Mouse (Mus musculus) liver, embryonic 15.5 days (tissue): ENCODE measurements around the gene Lhfp. TPM values are rescaled to one million over a fixed set of nuclear protein-coding genes. Genes with fewer than 3 reads are reported as not detected.

ENCODE experiments used
- ATAC-seq: fragments of 200-750 bp; cut with Nextera tagmentation; 2 replicates; pipeline ENCODE4 v1.8.0; 2017; ENCODE audit warnings: moderate number of reproducible peaks, mild to moderate bottlenecking, moderate library complexity; ENCODE audit not compliant: insufficient read depth
- H3K27ac ChIP-seq: fragments of 300-500 bp; sonication (generic); replicated peaks from 2 replicates; pipeline ENCODE4 v1.5.1; 2015; ENCODE audit warnings: mild to moderate bottlenecking, inconsistent platforms
- H3K27me3 ChIP-seq: fragments of 300-500 bp; sonication (generic); 2 replicates; pipeline ENCODE4 v1.6.1; 2015; ENCODE audit warnings: mild to moderate bottlenecking, inconsistent platforms
- H3K36me3 ChIP-seq: fragments of 300-500 bp; sonication (generic); replicated peaks from 2 replicates; pipeline ENCODE4 v1.6.1; 2015; ENCODE audit warnings: moderate library complexity, mild to moderate bottlenecking, inconsistent platforms
- H3K4me1 ChIP-seq: fragments of 300-500 bp; sonication (generic); replicated peaks from 2 replicates; pipeline ENCODE4 v1.6.1; 2015; ENCODE audit warnings: inconsistent platforms
- H3K4me2 ChIP-seq: fragments of 300-500 bp; sonication (generic); 2 replicates; pipeline ENCODE4 v1.6.1; 2015; ENCODE audit warnings: moderate library complexity, mild to moderate bottlenecking, inconsistent platforms
- H3K4me3 ChIP-seq: fragments of 300-500 bp; sonication (generic); replicated peaks from 2 replicates; pipeline ENCODE4 v1.5.1; 2015; ENCODE audit warnings: mild to moderate bottlenecking, inconsistent platforms
- H3K9ac ChIP-seq: fragments of 300-500 bp; sonication (generic); 2 replicates; pipeline ENCODE4 v1.6.1; 2015; ENCODE audit warnings: moderate library complexity, mild to moderate bottlenecking, inconsistent platforms
- H3K9me3 ChIP-seq: fragments of 300-500 bp; sonication (generic); replicated peaks from 2 replicates; pipeline ENCODE4 v1.6.1; 2016; ENCODE audit warnings: inconsistent platforms
- WGBS: fragments of 180-500 bp; shearing (Covaris S2); methylation state at CpG from one replicate; pipeline ENCODE4 v1.1.7; 2015; ENCODE audit warnings: mixed read lengths; ENCODE audit not compliant: insufficient replicate concordance; 5-methylcytosine and 5-hydroxymethylcytosine counted together
- polyA plus RNA-seq: library from polyadenylated mRNA; unstranded; fragments of >200 nt; fragmentation: Nextera tagmentation; extraction: Ambion mirVana; gene quantifications from 2 replicates; pipeline ENCODE4 v1.2.1, GENCODE M21; 2015

Gene Lhfp
- polyA plus RNA-seq, 1 experiment from 2014 or later, result 4.3 TPM

GRCm38 (mm10) chr3:53066095-53066372, 24.7 kb downstream of the Lhfp start:
- Histone ChIP-seq H3K27me3 (no peaks in the 10 kb centered on the region), H3K4me3 (no peak overlapping the region), H3K4me2 (no peak overlapping the region), H3K9ac (no peak overlapping the region), H3K4me1 (no peaks in the 10 kb centered on the region), H3K9me3 (no peaks in the 10 kb centered on the region), H3K36me3 (no peaks in the 10 kb centered on the region), H3K27ac (no peak overlapping the region)
- WGBS, result 54% methylated on average over 4 of the region's 4 CpGs
- no peak for ATAC-seq

DNA sequence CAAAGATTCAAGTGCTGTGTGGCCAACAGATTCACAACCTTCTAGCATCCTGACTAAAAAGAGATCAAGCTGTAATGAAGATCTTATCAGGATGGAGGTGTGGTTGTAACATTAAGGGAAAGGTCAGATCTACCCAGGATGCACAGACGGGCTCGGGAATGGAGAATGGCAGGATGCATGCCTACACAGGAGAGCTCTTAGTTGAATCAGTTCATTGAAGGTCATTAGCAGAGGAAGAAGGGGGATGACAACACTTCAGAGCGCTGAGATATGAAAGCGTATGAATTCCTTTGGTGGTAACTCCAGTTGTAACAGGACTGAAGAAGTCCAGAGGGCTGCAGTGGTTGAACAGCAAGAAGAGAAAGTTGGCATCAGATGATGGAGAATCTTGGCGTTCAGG, 27.1 kb downstream of the Lhfp start:
- no peak overlapping the region for H3K27ac ChIP-seq
- H3K4me3 ChIP-seq, result no peak overlapping the region
- H3K4me2 ChIP-seq, result no peak overlapping the region
- 67% methylated on average over 5 of the region's 5 CpGs for WGBS
- no peak overlapping the region for H3K9ac ChIP-seq
- H3K36me3 ChIP-seq, result no peaks in the 10 kb centered on the region
- H3K9me3 ChIP-seq, result no peaks in the 10 kb centered on the region
- no peaks in the 10 kb centered on the region for H3K4me1 ChIP-seq
- no peak for ATAC-seq
- no peaks in the 10 kb centered on the region for H3K27me3 ChIP-seq

DNA sequence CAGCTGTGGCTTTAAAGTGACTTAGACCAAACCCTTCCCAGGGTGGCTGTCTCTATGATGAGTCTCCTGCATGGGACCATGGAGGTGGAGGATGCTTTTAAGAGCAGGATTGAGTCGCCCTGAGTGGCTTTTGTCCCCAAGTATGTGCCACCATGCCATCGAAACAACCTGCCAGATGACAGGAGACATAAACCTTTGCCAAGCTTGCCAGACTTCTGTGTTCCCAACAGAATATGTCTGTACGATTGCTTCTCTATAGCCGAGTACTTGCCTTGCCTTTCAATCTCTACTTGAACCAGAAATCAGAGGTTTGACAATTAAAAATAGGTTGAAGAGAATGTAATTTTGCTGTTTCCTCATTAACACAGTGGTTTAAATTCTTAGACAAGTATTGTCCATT, 32.9 kb downstream of the Lhfp start:
- Histone ChIP-seq H3K4me3 (no peak overlapping the region), H3K4me2 (no peak overlapping the region), H3K9me3 (no peaks in the 10 kb centered on the region), H3K27me3 (no peaks in the 10 kb centered on the region), H3K27ac (no peak overlapping the region), H3K9ac (no peak overlapping the region), H3K36me3 (no peaks in the 10 kb centered on the region), H3K4me1 (no peaks in the 10 kb centered on the region)
- no peak for ATAC-seq
- 61% methylated on average over 4 of the region's 4 CpGs for WGBS

- Histone ChIP-seq H3K27me3 (no peaks in the 10 kb centered on the region), H3K4me1 (no peaks in the 10 kb centered on the region), H3K9me3 (no peaks in the 10 kb centered on the region), H3K4me2 (no peak overlapping the region), H3K4me3 (no peak overlapping the region), H3K27ac (no peak overlapping the region), H3K9ac (no peak overlapping the region), H3K36me3 (no peaks in the 10 kb centered on the region)
- ATAC-seq, result no peak
- WGBS, result 75% methylated on average over 3 of the region's 3 CpGs
These were observed 33.4 kb downstream of the Lhfp start for GRCm38 (mm10) chr3:53074761-53075160.

DNA sequence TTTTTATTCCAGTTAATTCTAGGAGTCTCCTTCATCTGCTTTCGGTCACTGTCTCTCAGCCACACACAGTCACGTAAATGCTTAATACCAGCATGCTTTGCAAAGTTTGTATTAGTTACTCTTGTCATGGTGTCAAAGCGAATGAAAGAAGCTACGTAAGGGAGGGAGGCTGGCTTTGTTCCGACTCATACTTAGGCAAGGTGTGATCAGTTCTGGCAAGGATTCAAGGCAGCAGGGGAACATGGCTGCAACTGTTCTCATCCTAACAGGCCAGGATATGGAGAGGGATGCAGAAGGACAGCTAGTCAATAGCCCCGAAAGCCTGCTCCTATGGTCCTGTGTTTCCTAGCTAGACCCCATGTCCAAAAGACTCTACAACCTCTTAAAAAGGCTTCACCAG, 39.0 kb downstream of the Lhfp start:
- no peak for ATAC-seq
- Histone ChIP-seq H3K4me3 (no peak overlapping the region), H3K4me1 (no peaks in the 10 kb centered on the region), H3K4me2 (no peak overlapping the region), H3K9ac (no peak overlapping the region), H3K27me3 (no peaks in the 10 kb centered on the region), H3K27ac (no peak overlapping the region), H3K36me3 (no peaks in the 10 kb centered on the region), H3K9me3 (no peaks in the 10 kb centered on the region)
- 77% methylated on average over 6 of the region's 6 CpGs for WGBS

DNA sequence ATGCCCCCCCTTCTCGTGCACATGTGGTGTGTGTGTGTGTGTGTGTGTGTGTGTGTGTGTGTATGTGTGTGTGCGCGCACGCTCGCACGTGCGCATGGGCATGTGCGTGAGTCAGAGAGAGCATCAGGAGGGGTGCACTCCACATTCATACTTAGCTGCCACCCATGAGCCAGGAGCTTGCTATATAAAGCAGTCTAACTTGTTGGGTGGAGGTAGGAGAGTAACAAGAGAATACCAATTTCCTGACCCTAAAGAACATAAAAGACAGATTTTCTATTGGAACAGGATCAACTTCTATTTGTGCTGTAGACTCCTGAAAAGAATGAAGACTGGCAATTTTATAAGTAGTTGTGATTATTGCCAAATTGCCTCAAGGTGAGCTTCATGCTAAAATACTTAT, 39.4 kb downstream of the Lhfp start:
- ATAC-seq, result no peak
- Histone ChIP-seq H3K27ac (no peak overlapping the region), H3K4me2 (no peak overlapping the region), H3K4me1 (no peaks in the 10 kb centered on the region), H3K9ac (no peak overlapping the region), H3K9me3 (no peaks in the 10 kb centered on the region), H3K27me3 (no peaks in the 10 kb centered on the region), H3K4me3 (no peak overlapping the region), H3K36me3 (no peaks in the 10 kb centered on the region)
- WGBS, result 79% methylated on average over 8 of the region's 8 CpGs

DNA sequence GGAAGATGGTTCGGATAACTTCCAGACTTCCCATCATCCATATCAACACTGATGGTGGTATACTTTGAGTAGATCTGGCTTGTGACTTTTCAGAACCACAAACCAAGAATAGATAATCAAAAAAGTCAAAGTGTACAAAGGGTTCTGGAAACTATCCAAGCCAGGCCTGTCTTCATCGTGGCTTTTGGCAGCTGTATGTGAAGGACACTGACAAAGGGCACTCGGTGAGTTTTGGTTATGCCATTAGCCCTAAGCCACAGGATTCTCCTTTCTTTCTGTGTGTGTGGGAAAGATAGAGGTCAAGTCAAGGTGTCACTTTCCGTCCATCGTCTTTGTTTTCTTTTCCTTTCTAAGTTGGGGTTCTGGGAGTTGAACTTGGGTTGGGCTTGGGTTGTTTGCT, 42.4 kb downstream of the Lhfp start:
- 56% methylated on average over 5 of the region's 5 CpGs for WGBS

DNA sequence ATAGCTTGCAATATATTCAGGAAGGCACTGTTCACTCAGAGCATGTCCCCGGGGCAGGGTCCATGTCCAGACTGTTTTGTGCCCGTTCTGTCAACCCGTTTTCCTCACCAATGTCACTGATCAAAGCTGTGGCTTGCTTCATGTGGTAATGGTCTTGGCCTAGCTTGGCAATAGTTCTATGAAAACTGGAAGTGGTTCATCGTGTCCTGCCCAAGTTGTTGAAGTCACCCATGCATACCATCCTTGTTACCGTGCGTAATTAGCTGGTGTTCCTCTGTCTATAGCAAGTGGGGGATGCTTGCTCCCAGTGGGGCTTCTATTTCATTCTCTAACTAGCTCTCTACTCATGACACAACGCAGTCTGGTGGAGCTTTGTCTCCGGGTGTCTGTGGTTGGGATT, 43.5 kb downstream of the Lhfp start:
- 70% methylated on average over 8 of the region's 8 CpGs for whole genome bisulfite sequencing
- no peak for ATAC-seq

More for the DNA sequence above, 42.4 kb downstream of the Lhfp start:
- ATAC-seq, result no peak
- no peak overlapping the region for H3K4me3 ChIP-seq
- no peak overlapping the region for H3K27ac ChIP-seq
- H3K9ac ChIP-seq, result no peak overlapping the region
- H3K4me2 ChIP-seq, result no peak overlapping the region
- no peaks in the 10 kb centered on the region for H3K9me3 ChIP-seq
- H3K4me1 ChIP-seq, result no peaks in the 10 kb centered on the region
- no peaks in the 10 kb centered on the region for H3K36me3 ChIP-seq
- H3K27me3 ChIP-seq, result no peaks in the 10 kb centered on the region

GRCm38 (mm10) chr3:53086481-53087155, 45.3 kb downstream of the Lhfp start:
- Histone ChIP-seq H3K9ac (no peak overlapping the region), H3K4me1 (no peaks in the 10 kb centered on the region), H3K9me3 (no peaks in the 10 kb centered on the region), H3K36me3 (no peaks in the 10 kb centered on the region), H3K27me3 (no peaks in the 10 kb centered on the region), H3K4me2 (no peak overlapping the region), H3K4me3 (no peak overlapping the region), H3K27ac (no peak overlapping the region)
- no peak for ATAC-seq
- WGBS, result 56% methylated on average over 7 of the region's 7 CpGs

More for the DNA sequence above, 43.5 kb downstream of the Lhfp start:
- no peaks in the 10 kb centered on the region for H3K36me3 ChIP-seq
- no peak overlapping the region for H3K4me2 ChIP-seq
- no peak overlapping the region for H3K27ac ChIP-seq
- H3K4me3 ChIP-seq, result no peak overlapping the region
- H3K27me3 ChIP-seq, result no peaks in the 10 kb centered on the region
- no peaks in the 10 kb centered on the region for H3K9me3 ChIP-seq
- H3K9ac ChIP-seq, result no peak overlapping the region
- H3K4me1 ChIP-seq, result no peaks in the 10 kb centered on the region

DNA sequence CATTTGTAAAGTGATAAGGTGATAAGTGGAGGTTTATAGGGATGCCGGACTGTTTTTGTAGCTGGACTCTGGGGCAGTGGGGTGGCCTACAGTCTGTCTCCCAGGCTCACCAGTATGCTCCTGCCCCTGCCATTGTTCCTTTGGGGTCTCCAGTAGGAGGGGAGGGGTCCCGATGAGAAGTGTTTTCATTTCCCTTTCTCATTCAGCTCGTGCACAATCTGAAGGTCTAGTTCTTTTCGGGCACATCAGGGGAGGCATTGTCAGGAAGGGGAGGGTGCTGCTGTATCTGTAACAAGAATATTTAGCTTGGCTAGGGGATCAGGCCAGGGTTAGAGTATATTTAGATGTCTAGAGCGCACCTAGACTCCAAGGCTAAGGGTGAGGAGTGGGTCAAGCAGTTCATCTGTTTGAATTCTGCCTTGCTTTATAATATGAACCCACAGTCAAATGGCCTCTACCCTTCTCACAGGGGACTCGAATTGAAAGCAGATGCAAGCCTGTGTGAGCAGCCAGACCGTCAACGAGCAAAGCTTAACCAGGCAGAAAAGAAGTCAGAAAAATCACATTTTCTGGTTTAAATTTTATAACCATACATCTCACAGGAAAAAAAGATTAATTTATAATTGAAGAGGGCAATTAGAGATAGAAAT, 46.0 kb downstream of the Lhfp start:
- no peaks in the 10 kb centered on the region for H3K36me3 ChIP-seq
- no peak for ATAC-seq
- H3K4me2 ChIP-seq, result no peak overlapping the region
- H3K27ac ChIP-seq, result no peak overlapping the region
- no peaks in the 10 kb centered on the region for H3K27me3 ChIP-seq
- WGBS, result 61% methylated on average over 8 of the region's 8 CpGs
- H3K9me3 ChIP-seq, result no peaks in the 10 kb centered on the region
- H3K9ac ChIP-seq, result no peak overlapping the region
- no peaks in the 10 kb centered on the region for H3K4me1 ChIP-seq
- H3K4me3 ChIP-seq, result no peak overlapping the region

DNA sequence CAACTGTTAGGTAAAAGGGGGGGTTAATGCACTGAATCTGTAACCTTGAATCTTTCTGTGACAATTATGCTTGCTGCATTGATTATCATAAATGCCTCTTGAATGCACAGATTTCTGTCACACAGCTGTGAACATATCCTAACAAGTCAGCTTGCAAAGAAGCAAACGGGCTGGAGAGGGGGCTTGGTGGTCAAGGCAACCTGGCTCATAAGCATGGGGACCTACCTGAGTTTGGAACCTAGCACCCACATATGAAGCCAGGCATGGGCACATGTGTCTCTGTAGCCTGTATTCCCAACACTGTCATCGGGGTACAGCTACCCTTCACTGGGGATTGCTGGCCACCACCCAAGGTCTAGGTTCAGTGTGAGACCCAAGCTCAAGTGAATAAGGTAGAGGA, 48.6 kb downstream of the Lhfp start:
- Histone ChIP-seq H3K9ac (no peak overlapping the region), H3K27me3 (no peaks in the 10 kb centered on the region), H3K4me1 (no peaks in the 10 kb centered on the region), H3K9me3 (no peaks in the 10 kb centered on the region), H3K36me3 (no peaks in the 10 kb centered on the region), H3K27ac (no peak overlapping the region), H3K4me2 (no peak overlapping the region), H3K4me3 (no peak overlapping the region)
- ATAC-seq, result no peak
- WGBS, result 67% methylated on average over 2 of the region's 2 CpGs

DNA sequence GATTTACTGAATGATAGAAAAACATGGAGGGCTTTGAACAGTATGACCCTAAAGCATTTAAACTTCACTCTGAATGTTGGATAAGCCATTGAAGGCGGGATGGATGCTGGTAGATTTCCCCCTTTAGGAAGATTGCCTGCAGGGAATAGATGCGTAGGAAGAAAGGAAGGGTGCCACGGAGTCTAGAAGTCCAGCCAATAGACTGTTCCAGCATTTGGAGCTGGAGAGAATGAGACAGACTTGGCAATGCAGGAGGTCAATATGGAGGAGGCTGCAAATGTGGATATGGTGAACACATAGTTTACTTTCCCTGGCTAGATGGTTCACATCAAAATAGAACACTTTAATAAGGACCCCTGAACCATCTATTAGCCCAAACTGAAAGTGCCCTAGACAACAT, 58.9 kb downstream of the Lhfp start:
- H3K4me2 ChIP-seq, result no peak overlapping the region
- H3K4me1 ChIP-seq, result no peaks in the 10 kb centered on the region
- WGBS, result 66% methylated on average over 3 of the region's 3 CpGs
- H3K27me3 ChIP-seq, result no peaks in the 10 kb centered on the region
- no peaks in the 10 kb centered on the region for H3K9me3 ChIP-seq
- H3K36me3 ChIP-seq, result no peaks in the 10 kb centered on the region
- H3K27ac ChIP-seq, result no peak overlapping the region
- no peak for ATAC-seq
- no peak overlapping the region for H3K4me3 ChIP-seq
- no peak overlapping the region for H3K9ac ChIP-seq
